Mouse (Mus musculus): ENCODE measurements at regions not wholly inside any gene's neighbourhood (a gene's known extent, or its start where the extent isn't known, plus 50 kb on each side); places are given as distances from the start of the nearest gene placed in this dataset.

DNA sequence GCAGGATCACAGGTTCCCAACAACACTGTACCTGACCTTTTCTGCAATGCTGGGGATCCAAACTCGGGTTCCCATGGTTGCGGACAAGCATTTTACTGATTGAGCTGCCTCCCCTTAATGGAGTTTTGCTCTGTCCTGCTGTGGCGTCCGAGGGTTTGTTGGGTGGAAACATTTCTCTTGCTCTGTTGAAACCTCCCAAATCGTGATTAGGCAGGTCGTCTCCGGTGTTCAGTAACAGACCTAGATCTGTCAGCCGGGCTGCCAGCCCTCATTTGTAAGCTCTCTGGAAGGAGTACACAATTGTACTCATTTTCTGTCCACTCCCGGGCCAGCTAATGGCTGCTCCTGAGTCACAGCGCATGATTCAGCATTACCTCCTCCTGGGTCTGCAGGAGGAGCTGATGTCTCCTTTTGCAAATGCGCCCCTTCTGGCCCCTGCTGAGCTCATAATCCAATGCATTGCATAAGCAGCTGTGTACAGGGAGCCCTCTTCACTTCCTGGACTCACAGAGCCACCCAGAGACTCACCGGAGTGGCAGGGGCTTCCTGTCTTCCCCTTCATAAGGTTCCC, 49.8 kb upstream of the Sipa1l2 start:
- peak; percentile 19 for DNase-seq (ENCODE audit: extremely low spot score, low spot score)
